Mouse (Mus musculus): ENCODE data around the gene Rtkn2.

Gene Rtkn2

GRCm38 (mm10) chr10:67979401-67980157 lies at the start of gene Rtkn2:
TSS of gene Rtkn2 (plus strand) at chr10:67979570.
- in situ Hi-C loops (cut with MboI; ENCODE audit: low pct_unique_long_range_greater_than_20kb in 1 of 2, low sequenced_read_pairs in 2 of 2, unreplicated experiment in 1 of 2) = no loop called here

DNA sequence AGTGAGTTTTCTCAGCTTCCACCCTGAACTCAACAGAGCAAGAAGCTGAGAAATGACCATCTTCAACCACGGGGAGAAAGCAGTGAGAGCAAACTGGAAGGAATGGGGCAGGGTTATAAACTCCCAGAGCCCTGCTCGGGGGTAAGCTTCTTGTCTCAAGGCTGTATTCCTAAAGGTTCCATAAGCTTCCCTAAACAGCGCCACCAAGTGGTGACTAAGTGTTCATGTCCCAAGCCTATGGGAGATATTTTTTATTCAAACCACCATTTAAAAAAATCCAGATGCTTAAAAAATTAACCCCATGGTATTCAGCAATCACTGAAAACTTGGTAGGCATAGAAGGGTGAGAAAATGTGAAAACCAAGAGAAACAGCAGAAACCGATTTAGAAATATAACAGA lies 48.0 kb upstream of the Rtkn2 start:
- in situ Hi-C loops (cut with MboI; ENCODE audit: low pct_unique_long_range_greater_than_20kb in 1 of 2, low sequenced_read_pairs in 2 of 2, unreplicated experiment in 1 of 2) = no loop called here

DNA sequence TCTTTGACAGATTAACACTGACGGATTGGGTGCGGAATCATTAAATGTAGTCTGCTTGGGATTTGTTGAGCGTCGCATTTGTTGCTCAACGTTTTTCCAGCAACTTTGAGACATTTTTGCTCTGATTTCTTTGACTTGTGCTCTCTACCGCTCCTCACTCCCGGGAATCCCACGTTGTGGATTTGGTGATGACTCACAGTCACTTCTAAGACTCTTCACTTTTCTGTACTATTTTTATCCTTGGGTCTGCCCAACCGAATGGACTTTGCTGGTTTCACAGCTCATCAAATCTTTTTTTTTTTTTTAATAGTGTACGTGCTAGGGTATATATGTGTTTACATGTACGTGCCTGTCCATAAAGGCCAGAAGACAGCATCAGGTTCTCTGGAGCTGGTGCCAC lies 46.6 kb upstream of the Rtkn2 start:
- in situ Hi-C loops (cut with MboI; ENCODE audit: low pct_unique_long_range_greater_than_20kb in 1 of 2, low sequenced_read_pairs in 2 of 2, unreplicated experiment in 1 of 2) = no loop called here

GRCm38 (mm10) chr10:67936944-67937343 lies 42.4 kb upstream of the Rtkn2 start:
- in situ Hi-C loops (cut with MboI; ENCODE audit: low pct_unique_long_range_greater_than_20kb in 1 of 2, low sequenced_read_pairs in 2 of 2, unreplicated experiment in 1 of 2) = no loop called here

DNA sequence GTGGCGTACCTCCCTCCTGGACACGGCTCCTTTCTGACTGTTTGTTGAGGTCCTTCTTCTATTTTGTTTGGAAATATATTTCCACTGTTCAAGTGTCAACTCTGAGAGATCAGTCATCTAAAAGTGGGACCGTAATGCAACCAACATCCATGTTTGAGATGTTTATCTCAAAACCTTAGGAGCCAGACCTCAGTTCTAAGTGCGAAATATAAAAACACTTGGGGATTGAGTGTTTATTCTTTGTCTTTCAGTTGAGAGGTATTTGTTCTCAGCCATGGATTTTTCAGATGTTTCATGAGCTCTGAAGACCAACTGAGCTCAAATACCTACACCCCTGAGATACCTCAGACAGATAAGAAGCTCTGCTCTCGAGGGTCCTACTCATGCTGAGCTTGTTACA lies 41.6 kb upstream of the Rtkn2 start:
- in situ Hi-C loops (cut with MboI; ENCODE audit: low pct_unique_long_range_greater_than_20kb in 1 of 2, low sequenced_read_pairs in 2 of 2, unreplicated experiment in 1 of 2) = no loop called here

GRCm38 (mm10) chr10:67939546-67939945 lies 39.8 kb upstream of the Rtkn2 start:
- in situ Hi-C loops (cut with MboI; ENCODE audit: low pct_unique_long_range_greater_than_20kb in 1 of 2, low sequenced_read_pairs in 2 of 2, unreplicated experiment in 1 of 2) = no loop called here

DNA sequence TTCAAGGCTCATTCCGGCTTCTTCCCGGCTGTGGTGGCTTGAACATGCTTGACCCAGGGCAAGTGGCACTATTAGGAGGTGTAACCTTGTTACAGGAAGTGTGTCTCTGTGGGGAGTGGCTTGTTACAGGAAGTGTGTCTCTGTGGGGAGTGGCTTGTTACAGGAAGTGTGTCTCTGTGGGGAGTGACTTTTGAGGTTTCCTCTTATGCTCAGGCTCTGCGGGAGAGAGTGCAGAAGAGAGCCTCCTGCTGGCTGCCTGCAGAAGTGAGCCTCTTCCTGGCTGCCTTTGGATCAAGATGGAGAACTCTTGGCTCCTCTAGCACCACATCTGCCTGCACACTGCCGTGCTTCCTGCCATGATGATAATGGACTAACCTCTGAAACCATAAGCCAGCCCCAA lies 35.9 kb upstream of the Rtkn2 start:
- in situ Hi-C loops (cut with MboI; ENCODE audit: low pct_unique_long_range_greater_than_20kb in 1 of 2, low sequenced_read_pairs in 2 of 2, unreplicated experiment in 1 of 2) = no loop called here

DNA sequence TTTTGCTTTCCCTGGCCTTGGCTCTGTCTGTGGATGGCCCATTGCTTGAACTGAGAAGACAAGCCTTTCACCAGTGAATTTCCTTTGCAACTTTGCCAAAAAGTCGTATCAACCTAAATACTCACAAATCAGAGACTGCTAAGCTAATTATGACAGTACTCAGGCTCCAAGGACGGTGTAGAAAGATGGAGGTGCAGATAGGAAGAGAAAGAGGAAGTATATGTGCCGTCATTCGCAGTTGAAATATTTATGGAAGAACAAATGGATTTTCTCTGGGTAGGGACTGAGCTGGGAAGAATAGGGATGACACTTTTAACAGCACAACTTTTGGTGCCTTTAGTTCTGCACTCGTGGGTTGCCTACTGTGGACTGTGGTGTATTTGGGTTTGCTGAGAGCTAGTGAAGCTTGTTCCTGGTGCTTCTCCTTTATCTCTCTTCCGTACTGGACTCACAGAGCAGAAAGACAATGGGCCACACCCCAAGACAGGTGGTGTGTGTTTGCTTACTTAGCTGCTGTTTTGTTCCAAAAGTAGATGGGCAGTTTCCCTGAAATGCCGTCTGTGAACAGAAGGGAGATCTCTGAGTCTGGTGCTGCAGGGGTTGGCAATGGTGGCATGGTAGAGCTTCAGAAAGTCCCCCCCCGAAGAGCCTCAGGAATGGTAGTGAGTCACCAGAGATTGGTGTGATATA lies 29.2 kb upstream of the Rtkn2 start:
- in situ Hi-C loops (cut with MboI; ENCODE audit: low pct_unique_long_range_greater_than_20kb in 1 of 2, low sequenced_read_pairs in 2 of 2, unreplicated experiment in 1 of 2) = no loop called here

- in situ Hi-C loops (cut with MboI; ENCODE audit: low pct_unique_long_range_greater_than_20kb in 1 of 2, low sequenced_read_pairs in 2 of 2, unreplicated experiment in 1 of 2) = no loop called here
These were observed 27.7 kb upstream of the Rtkn2 start for GRCm38 (mm10) chr10:67951690-67952089.

- in situ Hi-C loops (cut with MboI; ENCODE audit: low pct_unique_long_range_greater_than_20kb in 1 of 2, low sequenced_read_pairs in 2 of 2, unreplicated experiment in 1 of 2) = no loop called here
These were observed 23.4 kb upstream of the Rtkn2 start for GRCm38 (mm10) chr10:67955982-67956381.

GRCm38 (mm10) chr10:67959982-67960381 lies 19.4 kb upstream of the Rtkn2 start:
- in situ Hi-C loops (cut with MboI; ENCODE audit: low pct_unique_long_range_greater_than_20kb in 1 of 2, low sequenced_read_pairs in 2 of 2, unreplicated experiment in 1 of 2) = no loop called here

DNA sequence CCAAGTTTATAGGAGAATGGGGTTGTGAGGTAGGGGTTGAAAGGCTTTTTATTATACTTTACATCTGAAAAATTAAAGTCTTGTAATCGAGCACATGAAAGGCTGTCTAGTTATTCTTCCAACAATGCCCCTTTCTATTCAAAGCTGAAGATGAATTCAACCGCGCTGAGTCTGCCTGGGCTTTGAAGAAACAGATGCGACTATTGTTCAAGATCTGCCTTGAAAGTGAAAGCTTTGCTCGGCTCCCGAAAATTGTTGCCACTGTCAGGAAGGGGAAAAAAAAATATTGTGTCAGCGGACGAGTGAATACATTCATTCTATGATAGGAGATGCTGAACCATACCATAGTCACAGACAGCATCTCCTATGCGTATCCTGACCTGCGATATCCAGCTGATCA lies 16.9 kb upstream of the Rtkn2 start:
- in situ Hi-C loops (cut with MboI; ENCODE audit: low pct_unique_long_range_greater_than_20kb in 1 of 2, low sequenced_read_pairs in 2 of 2, unreplicated experiment in 1 of 2) = no loop called here

DNA sequence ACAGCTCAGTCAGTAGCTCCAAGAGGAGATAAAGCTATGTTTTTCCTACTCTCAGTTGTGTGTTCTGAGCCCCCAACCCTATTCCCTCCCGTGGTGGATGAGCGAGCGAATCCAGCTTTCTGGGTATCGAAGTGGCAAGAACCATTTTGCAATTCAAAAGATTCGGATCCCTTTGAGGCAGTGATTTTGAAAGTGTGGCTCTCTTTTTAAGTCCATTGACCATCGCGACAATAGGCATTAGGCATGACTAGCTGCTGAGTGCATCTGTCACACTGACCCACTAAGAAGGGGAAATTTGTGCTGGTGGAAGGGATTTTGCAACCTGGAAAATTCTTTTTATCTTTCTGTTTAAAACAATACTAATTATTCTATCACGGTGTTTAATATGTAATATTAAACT lies 15.3 kb upstream of the Rtkn2 start:
- in situ Hi-C loops (cut with MboI; ENCODE audit: low pct_unique_long_range_greater_than_20kb in 1 of 2, low sequenced_read_pairs in 2 of 2, unreplicated experiment in 1 of 2) = no loop called here

DNA sequence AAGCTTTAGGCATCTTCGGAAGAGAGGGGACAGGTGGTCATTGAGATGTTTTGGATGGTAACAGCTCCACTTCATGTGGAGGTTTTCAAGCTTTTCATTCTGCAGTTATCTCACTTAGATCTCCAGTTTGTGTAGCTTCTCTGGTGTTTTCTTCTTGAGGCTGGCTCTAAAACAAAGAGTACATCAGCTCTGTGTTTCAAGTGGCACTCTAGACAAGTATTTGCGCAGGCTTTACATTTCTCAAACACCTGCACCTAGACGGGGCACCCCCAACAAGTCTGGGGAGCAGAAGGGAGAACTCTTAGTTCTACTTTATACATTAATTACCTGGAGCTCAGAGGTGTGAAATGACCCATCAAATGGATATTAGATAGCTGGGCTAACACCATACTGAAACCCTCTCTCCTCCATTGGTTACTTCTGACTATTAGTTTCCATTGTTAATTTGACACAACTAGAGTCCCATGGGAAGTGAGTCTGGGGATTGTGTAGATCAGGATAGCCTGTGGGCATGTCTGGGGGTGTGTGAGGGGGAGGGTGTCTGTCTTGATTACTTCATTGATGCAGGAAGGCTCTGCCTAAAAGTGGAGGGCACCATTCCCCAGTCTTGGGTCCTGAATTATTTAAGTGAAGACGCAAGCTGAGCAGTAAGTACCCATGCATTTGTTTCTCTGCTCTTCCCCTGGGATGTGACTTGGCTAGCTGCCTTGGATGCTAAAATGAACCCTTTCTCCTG lies 14.0 kb upstream of the Rtkn2 start:
- in situ Hi-C loops (cut with MboI; ENCODE audit: low pct_unique_long_range_greater_than_20kb in 1 of 2, low sequenced_read_pairs in 2 of 2, unreplicated experiment in 1 of 2) = no loop called here

- in situ Hi-C loops (cut with MboI; ENCODE audit: low pct_unique_long_range_greater_than_20kb in 1 of 2, low sequenced_read_pairs in 2 of 2, unreplicated experiment in 1 of 2) = no loop called here
These were observed 13.3 kb upstream of the Rtkn2 start for GRCm38 (mm10) chr10:67966102-67966501.

- in situ Hi-C loops (cut with MboI; ENCODE audit: low pct_unique_long_range_greater_than_20kb in 1 of 2, low sequenced_read_pairs in 2 of 2, unreplicated experiment in 1 of 2) = no loop called here
These were observed 12.4 kb upstream of the Rtkn2 start for GRCm38 (mm10) chr10:67966983-67967382.

DNA sequence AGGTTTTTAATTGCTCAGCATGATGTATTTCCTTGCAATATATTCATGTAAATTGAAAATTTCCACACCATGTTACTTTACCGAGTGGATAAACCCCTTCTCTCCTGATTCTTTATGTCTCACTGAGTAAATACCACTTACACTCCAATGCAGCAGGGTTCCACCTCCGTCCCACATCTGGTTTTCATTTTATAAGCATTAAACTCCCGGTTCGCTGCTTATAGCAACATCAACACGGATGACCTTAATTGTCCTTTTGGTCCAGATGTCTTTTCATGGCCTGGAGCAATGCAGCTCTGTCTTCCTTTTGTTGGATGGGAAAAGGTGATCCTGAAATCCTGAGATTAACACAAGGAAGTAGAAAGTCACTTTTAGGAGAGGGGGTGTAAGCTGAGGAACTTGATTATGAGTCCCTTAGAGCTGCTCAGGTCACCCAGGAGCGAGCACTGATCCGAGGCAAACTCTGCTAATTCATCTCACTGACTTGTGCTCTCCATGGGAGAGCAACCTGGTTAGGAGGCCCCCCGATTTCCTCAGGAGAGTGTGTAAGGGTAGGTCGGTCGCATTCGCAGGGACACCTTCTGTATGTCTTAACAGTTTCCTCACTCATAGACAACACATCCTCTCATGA lies 8.1 kb upstream of the Rtkn2 start:
- in situ Hi-C loops (cut with MboI; ENCODE audit: low pct_unique_long_range_greater_than_20kb in 1 of 2, low sequenced_read_pairs in 2 of 2, unreplicated experiment in 1 of 2) = no loop called here

DNA sequence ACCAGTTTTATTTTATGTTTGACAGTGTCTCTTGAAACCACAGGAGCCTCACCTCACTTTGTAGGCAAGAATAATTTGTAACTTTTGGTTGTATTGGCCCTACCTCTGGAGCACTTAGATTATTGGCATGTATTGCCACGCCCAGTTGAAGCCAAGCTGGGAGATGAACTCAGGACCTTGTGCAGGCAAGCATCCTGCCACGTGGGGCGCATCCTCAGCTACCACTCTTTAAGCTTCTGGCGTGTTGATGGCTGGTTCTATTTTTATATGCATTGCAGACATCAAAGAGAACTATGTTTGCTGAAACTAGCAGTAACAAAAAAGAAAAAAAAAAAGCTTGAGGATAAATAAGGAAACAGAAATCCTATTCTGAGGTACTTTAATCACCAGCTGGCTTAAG lies 2.1 kb upstream of the Rtkn2 start:
- in situ Hi-C loops (cut with MboI; ENCODE audit: low pct_unique_long_range_greater_than_20kb in 1 of 2, low sequenced_read_pairs in 2 of 2, unreplicated experiment in 1 of 2) = no loop called here

GRCm38 (mm10) chr10:67983776-67984175 lies 4.4 kb downstream of the Rtkn2 start:
- in situ Hi-C loops (cut with MboI; ENCODE audit: low pct_unique_long_range_greater_than_20kb in 1 of 2, low sequenced_read_pairs in 2 of 2, unreplicated experiment in 1 of 2) = no loop called here

All from mouse embryonic stem cell (cell line).